Mouse (Mus musculus): ENCODE measurements around the gene Tmtc1.

DNA sequence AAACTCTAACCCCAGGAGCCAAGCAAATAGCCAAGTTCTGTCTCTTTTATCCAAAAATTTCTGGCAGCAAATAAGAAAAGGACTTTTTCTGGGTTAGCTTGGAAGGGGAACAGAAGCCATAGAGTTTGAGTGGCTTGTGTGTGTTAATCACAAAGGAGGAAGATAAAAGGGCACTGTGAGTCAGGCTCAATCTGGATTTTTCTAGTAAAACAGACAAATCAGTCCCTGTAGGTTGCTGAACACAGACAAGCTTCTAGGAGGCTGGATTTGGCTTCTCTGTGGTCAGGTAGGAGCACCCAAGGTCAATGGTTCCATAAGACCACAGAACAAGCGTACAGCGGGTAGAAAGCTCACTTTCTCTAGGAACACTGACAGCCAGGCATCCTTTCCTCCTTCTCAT, 141.9 kb downstream of the Tmtc1 start:
- TF ChIP-seq HCFC1 (IDR thresholded peaks at IDR 0.05; ENCODE audit: borderline replicate concordance, insufficient read depth, low read length) (no peak), ZNF384 (IDR thresholded peaks at IDR 0.05; ENCODE audit: low read depth, low read length) (no peak), CHD2 (IDR thresholded peaks at IDR 0.05; ENCODE audit: low read depth, low read length) (no peak), ZC3H11A (IDR thresholded peaks at IDR 0.05; ENCODE audit: borderline replicate concordance, low read depth, low read length) (no peak), MAFK (IDR thresholded peaks at IDR 0.05; ENCODE audit: insufficient read depth, low read depth, low read length) (no peak)

Measured in ES-E14 (cell line).